Mouse (Mus musculus): ENCODE measurements around the gene F2. TPM values are rescaled to one million over a fixed set of nuclear protein-coding genes. Genes with fewer than 3 reads are reported as not detected.
A peak's percentile ranks its signal among the peaks of the same experiment; 100 is the strongest.

Gene F2
- 0.10 and 0.11 TPM in 2 replicates for polyA plus RNA-seq (2012; rRNA removed)

GRCm38 (mm10) chr2:91636229-91636628 is at the start of gene F2:
Gene F2, minus strand, starts transcription at chr2:91636414.
- Histone ChIP-seq H3K27ac (ENCODE audit: insufficient read depth, low read length) (no peak within 1 kb of the TSS), H3K4me1 (ENCODE audit: control insufficient read depth, insufficient read depth, low read length) (0 out of 2 replicates have a peak, but pooled peaks cover 4% of the 10 kb centered on the region), H3K4me3 (ENCODE audit: insufficient read depth, low read length) (no peak within 1 kb of the TSS)
- TF ChIP-seq CTCF (IDR thresholded peaks at IDR 0.05; ENCODE audit: extremely low read depth, insufficient read depth, low read length): no peak
- no peak for TF ChIP-seq POLR2A (IDR thresholded peaks at IDR 0.05; ENCODE audit: extremely low read depth, insufficient read depth, low read length)

DNA sequence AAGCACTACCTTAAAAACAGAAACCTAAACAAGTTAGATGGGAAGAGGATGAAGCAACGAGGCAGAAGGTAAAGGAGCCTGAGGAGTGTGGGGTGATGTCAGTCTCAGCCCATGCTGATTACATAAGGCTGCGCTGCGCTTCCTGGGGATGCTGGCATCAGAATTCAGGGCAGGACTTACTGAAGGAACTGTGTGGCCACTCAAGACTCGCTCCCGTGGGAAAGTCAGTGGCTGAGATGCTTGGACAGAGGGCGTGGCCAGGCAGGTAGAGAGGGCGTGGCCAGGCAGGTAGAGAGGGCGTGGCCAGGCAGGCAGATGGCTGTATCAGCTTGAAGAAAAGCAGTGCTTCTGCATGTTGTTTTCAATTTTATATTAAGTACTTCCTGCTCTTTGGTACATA is 47.7 kb upstream of the F2 start:
- no peak overlapping the region for H3K4me3 ChIP-seq (ENCODE audit: insufficient read depth, low read length)
- no peaks in the 10 kb centered on the region for H3K4me1 ChIP-seq (ENCODE audit: control insufficient read depth, insufficient read depth, low read length)
- TF ChIP-seq POLR2A (IDR thresholded peaks at IDR 0.05; ENCODE audit: extremely low read depth, insufficient read depth, low read length) (no peak), CTCF (IDR thresholded peaks at IDR 0.05; ENCODE audit: extremely low read depth, insufficient read depth, low read length) (no peak)
- H3K27ac ChIP-seq (ENCODE audit: insufficient read depth, low read length): peak overlapping the region; percentile 24; the same call in 1 of the 2 replicates

GRCm38 (mm10) chr2:91682850-91683249 is 46.6 kb upstream of the F2 start:
- Histone ChIP-seq H3K4me3 (ENCODE audit: insufficient read depth, low read length) (no peak overlapping the region), H3K4me1 (ENCODE audit: control insufficient read depth, insufficient read depth, low read length) (no peaks in the 10 kb centered on the region), H3K27ac (ENCODE audit: insufficient read depth, low read length) (no peak overlapping the region)
- peak; percentile 47; the same call in 1 of the 2 replicates for TF ChIP-seq CTCF (IDR thresholded peaks at IDR 0.05; ENCODE audit: extremely low read depth, insufficient read depth, low read length)
- TF ChIP-seq POLR2A (IDR thresholded peaks at IDR 0.05; ENCODE audit: extremely low read depth, insufficient read depth, low read length): no peak

GRCm38 (mm10) chr2:91676961-91677360 is 40.7 kb upstream of the F2 start:
- no peak overlapping the region for H3K4me3 ChIP-seq (ENCODE audit: insufficient read depth, low read length)
- no peak for TF ChIP-seq POLR2A (IDR thresholded peaks at IDR 0.05; ENCODE audit: extremely low read depth, insufficient read depth, low read length)
- TF ChIP-seq CTCF (IDR thresholded peaks at IDR 0.05; ENCODE audit: extremely low read depth, insufficient read depth, low read length): no peak
- no peaks in the 10 kb centered on the region for H3K4me1 ChIP-seq (ENCODE audit: control insufficient read depth, insufficient read depth, low read length)
- no peak overlapping the region for H3K27ac ChIP-seq (ENCODE audit: insufficient read depth, low read length)

GRCm38 (mm10) chr2:91676420-91676819 is 40.2 kb upstream of the F2 start:
- Histone ChIP-seq H3K4me1 (ENCODE audit: control insufficient read depth, insufficient read depth, low read length) (no peaks in the 10 kb centered on the region), H3K27ac (ENCODE audit: insufficient read depth, low read length) (no peak overlapping the region), H3K4me3 (ENCODE audit: insufficient read depth, low read length) (no peak overlapping the region)
- TF ChIP-seq CTCF (IDR thresholded peaks at IDR 0.05; ENCODE audit: extremely low read depth, insufficient read depth, low read length): no peak
- TF ChIP-seq POLR2A (IDR thresholded peaks at IDR 0.05; ENCODE audit: extremely low read depth, insufficient read depth, low read length): no peak

DNA sequence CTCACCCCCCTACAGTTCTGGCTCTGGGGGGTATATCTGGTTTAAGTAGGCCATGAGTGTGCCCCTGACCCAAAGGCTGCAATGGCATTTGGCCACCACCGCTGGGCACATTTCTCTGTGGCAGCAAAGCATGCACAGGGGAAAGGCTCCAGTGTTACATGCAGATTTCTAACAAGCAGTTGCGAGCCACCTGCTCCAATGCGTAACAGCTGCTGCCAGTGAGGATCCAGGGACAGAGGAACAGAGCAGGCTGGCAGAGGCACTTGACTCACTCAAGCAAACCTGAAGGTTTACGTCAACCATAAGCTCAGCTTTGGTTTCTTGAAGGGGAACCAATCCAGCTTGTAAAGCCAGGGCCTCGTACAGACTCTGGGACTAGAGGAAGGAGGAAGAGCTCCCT is 38.7 kb upstream of the F2 start:
- Histone ChIP-seq H3K4me3 (ENCODE audit: insufficient read depth, low read length) (no peak overlapping the region), H3K4me1 (ENCODE audit: control insufficient read depth, insufficient read depth, low read length) (no peaks in the 10 kb centered on the region), H3K27ac (ENCODE audit: insufficient read depth, low read length) (peak overlapping the region; percentile 19; the same call in 1 of the 2 replicates)
- no peak for TF ChIP-seq CTCF (IDR thresholded peaks at IDR 0.05; ENCODE audit: extremely low read depth, insufficient read depth, low read length)
- TF ChIP-seq POLR2A (IDR thresholded peaks at IDR 0.05; ENCODE audit: extremely low read depth, insufficient read depth, low read length): 0 out of 2 replicates have a peak, but pooled peaks have one; percentile 35

DNA sequence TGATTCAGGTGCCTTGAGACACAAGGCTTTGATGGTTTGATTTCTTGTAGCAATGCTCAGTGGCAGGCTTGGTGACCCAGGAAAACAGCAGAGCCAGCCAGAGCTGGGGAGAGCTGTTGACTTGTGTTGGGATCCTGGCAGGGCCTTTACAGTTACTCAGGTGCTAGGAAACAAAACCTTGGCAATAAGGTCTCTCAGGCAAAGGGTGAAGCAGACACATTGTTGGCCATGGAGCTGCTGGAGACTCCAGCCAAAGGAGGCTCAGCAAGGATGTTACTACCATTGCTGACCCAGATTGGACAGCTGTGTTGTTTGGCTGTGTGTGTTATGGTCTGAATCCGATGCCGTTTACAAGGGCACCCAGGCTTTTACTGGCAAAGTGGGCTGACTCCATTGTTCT is 37.4 kb upstream of the F2 start:
- Histone ChIP-seq H3K4me1 (ENCODE audit: control insufficient read depth, insufficient read depth, low read length) (no peaks in the 10 kb centered on the region), H3K4me3 (ENCODE audit: insufficient read depth, low read length) (no peak overlapping the region), H3K27ac (ENCODE audit: insufficient read depth, low read length) (no peak overlapping the region)
- TF ChIP-seq POLR2A (IDR thresholded peaks at IDR 0.05; ENCODE audit: extremely low read depth, insufficient read depth, low read length) (no peak), CTCF (IDR thresholded peaks at IDR 0.05; ENCODE audit: extremely low read depth, insufficient read depth, low read length) (no peak)

DNA sequence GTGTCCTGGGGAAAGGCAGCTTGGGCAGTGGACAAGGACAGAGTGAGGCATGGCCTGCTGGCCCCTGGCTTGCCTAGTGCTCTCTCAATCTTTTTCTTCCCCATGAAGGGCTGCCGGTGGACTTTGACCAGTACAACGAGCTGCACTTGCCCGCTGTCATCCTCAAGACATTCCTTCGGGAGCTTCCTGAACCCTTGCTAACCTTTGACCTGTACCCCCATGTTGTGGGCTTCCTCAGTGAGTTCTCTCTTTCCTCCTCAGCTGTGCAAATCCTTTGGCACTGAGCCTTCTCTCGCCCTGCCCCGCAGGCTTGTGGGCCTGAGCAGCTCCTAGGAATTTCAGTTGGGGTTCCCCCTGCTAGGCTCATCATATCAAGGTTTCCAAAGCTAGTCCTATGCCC is 33.8 kb upstream of the F2 start:
- no peak overlapping the region for H3K27ac ChIP-seq (ENCODE audit: insufficient read depth, low read length)
- no peak overlapping the region for H3K4me3 ChIP-seq (ENCODE audit: insufficient read depth, low read length)
- TF ChIP-seq CTCF (IDR thresholded peaks at IDR 0.05; ENCODE audit: extremely low read depth, insufficient read depth, low read length): no peak
- TF ChIP-seq POLR2A (IDR thresholded peaks at IDR 0.05; ENCODE audit: extremely low read depth, insufficient read depth, low read length): no peak
- no peaks in the 10 kb centered on the region for H3K4me1 ChIP-seq (ENCODE audit: control insufficient read depth, insufficient read depth, low read length)

- H3K27ac ChIP-seq (ENCODE audit: insufficient read depth, low read length): no peak overlapping the region
- H3K4me1 ChIP-seq (ENCODE audit: control insufficient read depth, insufficient read depth, low read length): no peaks in the 10 kb centered on the region
- no peak overlapping the region for H3K4me3 ChIP-seq (ENCODE audit: insufficient read depth, low read length)
- TF ChIP-seq CTCF (IDR thresholded peaks at IDR 0.05; ENCODE audit: extremely low read depth, insufficient read depth, low read length): no peak
- TF ChIP-seq POLR2A (IDR thresholded peaks at IDR 0.05; ENCODE audit: extremely low read depth, insufficient read depth, low read length): no peak
Measured at GRCm38 (mm10) chr2:91669326-91669725, 33.1 kb upstream of the F2 start.

- no peaks in the 10 kb centered on the region for H3K4me1 ChIP-seq (ENCODE audit: control insufficient read depth, insufficient read depth, low read length)
- TF ChIP-seq CTCF (IDR thresholded peaks at IDR 0.05; ENCODE audit: extremely low read depth, insufficient read depth, low read length) (no peak), POLR2A (IDR thresholded peaks at IDR 0.05; ENCODE audit: extremely low read depth, insufficient read depth, low read length) (no peak)
- no peak overlapping the region for H3K4me3 ChIP-seq (ENCODE audit: insufficient read depth, low read length)
- H3K27ac ChIP-seq (ENCODE audit: insufficient read depth, low read length): no peak overlapping the region
Measured at GRCm38 (mm10) chr2:91667747-91668146, 31.5 kb upstream of the F2 start.

Data from cortical plate, adult 2 months (tissue).